Mouse (Mus musculus) heart, postnatal 0 days (tissue): ENCODE measurements at regions not wholly inside any gene's neighbourhood (a gene's known extent, or its start where the extent isn't known, plus 50 kb on each side); places are given as distances from the start of the nearest gene placed in this dataset.

Source experiments
- ATAC-seq: fragments of 200-750 bp; cut with Nextera tagmentation; 2 replicates; pipeline ENCODE4 v1.8.0; 2017; ENCODE audit warnings: low read depth, moderate number of reproducible peaks, moderate library complexity; ENCODE audit not compliant: insufficient read depth
- DNase-seq: peaks from one replicate; pipeline ENCODE4 v3.0.0-alpha.2; 2016; ENCODE audit warnings: low spot score
- H3K27ac ChIP-seq: fragments of 300-500 bp; sonication (generic); 2 replicates; pipeline ENCODE4 v1.5.1; 2014; ENCODE audit warnings: low read depth, mild to moderate bottlenecking
- H3K27me3 ChIP-seq: fragments of 300-500 bp; sonication (generic); 2 replicates; pipeline ENCODE4 v1.6.1; 2014; ENCODE audit warnings: low read length, mixed read lengths; ENCODE audit not compliant: control insufficient read depth, insufficient read depth
- H3K36me3 ChIP-seq: fragments of 300-500 bp; sonication (generic); replicated peaks from 2 replicates; pipeline ENCODE4 v1.6.1; 2014; ENCODE audit warnings: low read length, mixed read lengths; ENCODE audit not compliant: control insufficient read depth, insufficient read depth
- H3K4me1 ChIP-seq: fragments of 300-500 bp; sonication (generic); 2 replicates; pipeline ENCODE4 v1.6.1; 2014; ENCODE audit warnings: antibody characterized with exemption; ENCODE audit not compliant: control insufficient read depth, insufficient read depth
- H3K4me2 ChIP-seq: fragments of 300-500 bp; sonication (generic); 2 replicates; pipeline ENCODE4 v1.6.1; 2014; ENCODE audit warnings: low read depth, mild to moderate bottlenecking, low read length, moderate library complexity
- H3K4me3 ChIP-seq: fragments of 300-500 bp; sonication (generic); 2 replicates; pipeline ENCODE4 v1.5.1; 2014; ENCODE audit warnings: low read depth, low read length
- H3K9ac ChIP-seq: fragments of 300-500 bp; sonication (generic); replicated peaks from 2 replicates; pipeline ENCODE4 v1.6.1; 2014; ENCODE audit warnings: low read depth, low read length, mixed read lengths
- H3K9me3 ChIP-seq: fragments of 300-500 bp; sonication (generic); replicated peaks from 2 replicates; pipeline ENCODE4 v1.6.1; 2016; ENCODE audit warnings: low read length; ENCODE audit not compliant: control insufficient read depth
- CTCF ChIP-seq: IDR thresholded peaks from 2 replicates; pipeline ENCODE4 v1.5.1; 2016; ENCODE audit warnings: antibody characterized with exemption, control low read depth, low read depth
- EP300 ChIP-seq: IDR thresholded peaks from 2 replicates; pipeline ENCODE4 v1.6.1; 2016; ENCODE audit warnings: antibody characterized with exemption, low read depth
- WGBS: fragments of 180-500 bp; shearing (Covaris S2); extraction: QIAGEN DNeasy Blood & Tissue Kit; methylation state at CpG from one replicate; pipeline ENCODE4 v1.1.7; 2014; 5-methylcytosine and 5-hydroxymethylcytosine counted together

GRCm38 (mm10) chr1:63918200-63918599, 149.1 kb upstream of the 4933402D24Rik start:
- H3K9me3 ChIP-seq, result no peaks in the 10 kb centered on the region
- H3K36me3 ChIP-seq, result no peaks in the 10 kb centered on the region
- TF ChIP-seq EP300 (no peak), CTCF (no peak)
- no peak overlapping the region for H3K4me3 ChIP-seq
- no peak overlapping the region for H3K27ac ChIP-seq
- H3K4me1 ChIP-seq, result no peaks in the 10 kb centered on the region
- no peak overlapping the region for H3K4me2 ChIP-seq
- H3K27me3 ChIP-seq, result 0 out of 2 replicates have a peak, but pooled peaks cover 4% of the 10 kb centered on the region
- DNase-seq, result no peak
- no peak overlapping the region for H3K9ac ChIP-seq
- no peak for ATAC-seq
- WGBS, result 64% methylated on average over 7 of the region's 7 CpGs

- Histone ChIP-seq H3K9ac (no peak overlapping the region), H3K9me3 (no peaks in the 10 kb centered on the region)
- TF ChIP-seq CTCF, result no peak
- TF ChIP-seq EP300, result no peak
Measured at GRCm38 (mm10) chr1:63916907-63917650, 148.0 kb upstream of the 4933402D24Rik start.

GRCm38 (mm10) chr1:63910765-63911164, 141.7 kb upstream of the 4933402D24Rik start:
- 70% methylated on average over 3 of the region's 3 CpGs for WGBS
- ATAC-seq (no peak), DNase-seq (no peak)
- TF ChIP-seq EP300, result no peak
- Histone ChIP-seq H3K36me3 (no peaks in the 10 kb centered on the region), H3K27me3 (no peaks in the 10 kb centered on the region), H3K9me3 (no peaks in the 10 kb centered on the region), H3K27ac (no peak overlapping the region), H3K9ac (no peak overlapping the region), H3K4me1 (no peaks in the 10 kb centered on the region), H3K4me2 (no peak overlapping the region), H3K4me3 (no peak overlapping the region)

More at GRCm38 (mm10) chr1:63916907-63917650, 148.0 kb upstream of the 4933402D24Rik start:
- DNase-seq, result no peak
- Histone ChIP-seq H3K27ac (no peak overlapping the region), H3K27me3 (0 out of 2 replicates have a peak, but pooled peaks cover 4% of the 10 kb centered on the region), H3K4me3 (no peak overlapping the region), H3K36me3 (no peaks in the 10 kb centered on the region), H3K4me2 (no peak overlapping the region), H3K4me1 (no peaks in the 10 kb centered on the region)
- 71% methylated on average over 7 of the region's 7 CpGs for WGBS
- ATAC-seq, result no peak

GRCm38 (mm10) chr1:63909191-63909590, 140.1 kb upstream of the 4933402D24Rik start:
- TF ChIP-seq CTCF (no peak), EP300 (no peak)
- no peak for DNase-seq
- Histone ChIP-seq H3K36me3 (no peaks in the 10 kb centered on the region), H3K4me3 (no peak overlapping the region), H3K27ac (no peak overlapping the region), H3K9me3 (no peaks in the 10 kb centered on the region), H3K9ac (no peak overlapping the region), H3K27me3 (no peaks in the 10 kb centered on the region), H3K4me1 (no peaks in the 10 kb centered on the region), H3K4me2 (no peak overlapping the region)
- ATAC-seq, result no peak
- 71% methylated on average over 2 of the region's 2 CpGs for WGBS

- peaks cover 5% of the 10 kb centered on the region; the same call in 1 of the 2 replicates for H3K4me1 ChIP-seq
- DNase-seq (no peak), ATAC-seq (no peak)
- H3K27me3 ChIP-seq, result no peaks in the 10 kb centered on the region
- no peaks in the 10 kb centered on the region for H3K9me3 ChIP-seq
- H3K36me3 ChIP-seq, result no peaks in the 10 kb centered on the region
- 0 out of 2 replicates have a peak overlapping the region, but pooled peaks have one; percentile 26 for H3K27ac ChIP-seq
- WGBS, result 62% methylated on average over 4 of the region's 4 CpGs
- TF ChIP-seq CTCF, result no peak
- no peak for TF ChIP-seq EP300
- no peak overlapping the region for H3K4me3 ChIP-seq
- no peak overlapping the region for H3K9ac ChIP-seq
- H3K4me2 ChIP-seq, result no peak overlapping the region
Measured at GRCm38 (mm10) chr1:63903620-63904019, 134.6 kb upstream of the 4933402D24Rik start.
